Mouse (Mus musculus) kidney, embryonic 15.5 days (tissue): ENCODE results near the gene Elp5. TPM values are rescaled to one million over a fixed set of nuclear protein-coding genes. Genes with fewer than 3 reads are reported as not detected.

Experiments
- ATAC-seq: fragments of 200-750 bp; cut with Nextera tagmentation; replicated peaks from 2 replicates; pipeline ENCODE4 v1.8.0; 2017; ENCODE audit warnings: moderate TSS enrichment; ENCODE audit not compliant: low FRiP score
- H3K27ac ChIP-seq: fragments of 300-500 bp; sonication (generic); 2 replicates; pipeline ENCODE4 v1.5.1; 2015; ENCODE audit warnings: mild to moderate bottlenecking, inconsistent platforms
- H3K27me3 ChIP-seq: fragments of 300-500 bp; sonication (generic); 2 replicates; pipeline ENCODE4 v1.6.1; 2015; ENCODE audit warnings: inconsistent platforms
- H3K36me3 ChIP-seq: fragments of 300-500 bp; sonication (generic); 2 replicates; pipeline ENCODE4 v1.6.1; 2015; ENCODE audit warnings: inconsistent platforms
- H3K4me1 ChIP-seq: fragments of 300-500 bp; sonication (generic); 2 replicates; pipeline ENCODE4 v1.6.1; 2015; ENCODE audit warnings: inconsistent platforms
- H3K4me2 ChIP-seq: fragments of 300-500 bp; sonication (generic); 2 replicates; pipeline ENCODE4 v1.6.1; 2015; ENCODE audit warnings: moderate library complexity, mild to moderate bottlenecking, inconsistent platforms
- H3K4me3 ChIP-seq: fragments of 300-500 bp; sonication (generic); replicated peaks from 2 replicates; pipeline ENCODE4 v1.5.1; 2015; ENCODE audit warnings: mild to moderate bottlenecking, inconsistent platforms
- H3K9ac ChIP-seq: fragments of 300-500 bp; sonication (generic); 2 replicates; pipeline ENCODE4 v1.6.1; 2015; ENCODE audit warnings: mild to moderate bottlenecking, inconsistent platforms
- H3K9me3 ChIP-seq: fragments of 300-500 bp; sonication (generic); replicated peaks from 2 replicates; pipeline ENCODE4 v1.6.1; 2016; ENCODE audit warnings: inconsistent platforms
- WGBS: fragments of 180-500 bp; shearing (Covaris S2); methylation state at CpG from one replicate; pipeline ENCODE4 v1.1.7; 2015; ENCODE audit warnings: mixed read lengths; 5-methylcytosine and 5-hydroxymethylcytosine counted together
- polyA plus RNA-seq: library from polyadenylated mRNA; unstranded; fragments of >200 nt; fragmentation: Nextera tagmentation; extraction: Ambion mirVana; gene quantifications from 2 replicates; pipeline ENCODE4 v1.2.1, GENCODE M21; 2015

Elp5 gene
- polyA plus RNA-seq, 1 experiment from 2014 or later = 116 TPM

DNA sequence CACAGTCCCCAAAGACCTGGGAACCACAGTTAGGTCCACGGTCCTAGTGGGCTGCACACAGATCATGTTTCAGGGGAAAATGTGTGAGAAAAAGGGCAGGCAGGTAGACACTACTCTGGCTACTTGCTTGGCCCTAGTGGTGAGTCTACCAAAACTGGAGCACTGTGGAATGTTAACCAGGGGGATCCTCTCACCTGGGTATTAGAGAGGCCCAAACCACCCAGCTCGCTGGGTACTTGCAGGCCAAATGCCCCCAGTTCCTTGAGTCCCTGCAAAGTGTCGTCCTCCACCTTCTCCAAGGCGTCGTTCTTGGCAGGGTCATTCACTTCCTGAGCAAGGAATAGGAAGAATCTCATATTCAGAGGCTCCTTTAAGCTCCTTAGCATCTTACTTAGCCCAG lies 31.7 kb upstream of the Elp5 start:
- peak overlapping the region; percentile 91 for H3K4me2 ChIP-seq
- ATAC-seq = no peak
- H3K9me3 ChIP-seq = no peaks in the 10 kb centered on the region
- H3K36me3 ChIP-seq = peaks cover 50% of the 10 kb centered on the region
- H3K4me3 ChIP-seq = peak overlapping the region; percentile 65; the same call in 1 of the 2 replicates
- H3K9ac ChIP-seq = no peak overlapping the region
- 47% methylated on average over 5 of the region's 5 CpGs for WGBS
- H3K27ac ChIP-seq = peak overlapping the region; percentile 82
- peaks cover 45% of the 10 kb centered on the region for H3K4me1 ChIP-seq
- no peaks in the 10 kb centered on the region for H3K27me3 ChIP-seq

DNA sequence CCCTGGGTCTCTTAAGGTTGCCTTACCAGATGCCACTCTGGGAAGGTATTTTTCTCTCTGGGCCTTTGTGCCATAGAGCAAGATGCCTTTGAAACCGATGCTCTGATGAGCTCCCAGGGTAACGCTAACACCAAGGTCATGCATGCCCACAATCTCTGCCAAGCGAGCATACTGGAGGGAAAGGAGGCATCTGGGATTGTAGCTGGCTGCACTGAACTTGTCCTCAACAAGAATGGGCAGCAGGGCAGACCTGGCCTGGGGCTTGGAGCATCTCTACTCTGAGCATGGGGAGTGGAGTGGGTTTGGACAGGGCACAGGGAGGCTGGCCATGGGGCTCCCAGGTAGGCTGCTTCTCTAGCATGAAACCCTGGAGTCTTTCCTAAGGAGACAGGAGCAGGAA lies 31.1 kb upstream of the Elp5 start:
- 91% methylated on average over 3 of the region's 3 CpGs for WGBS
- peaks cover 57% of the 10 kb centered on the region for H3K36me3 ChIP-seq
- no peak for ATAC-seq
- no peaks in the 10 kb centered on the region for H3K9me3 ChIP-seq
- H3K27me3 ChIP-seq = no peaks in the 10 kb centered on the region
- H3K4me3 ChIP-seq = no peak overlapping the region
- H3K27ac ChIP-seq = no peak overlapping the region
- peaks cover 39% of the 10 kb centered on the region for H3K4me1 ChIP-seq
- no peak overlapping the region for H3K4me2 ChIP-seq
- H3K9ac ChIP-seq = no peak overlapping the region

DNA sequence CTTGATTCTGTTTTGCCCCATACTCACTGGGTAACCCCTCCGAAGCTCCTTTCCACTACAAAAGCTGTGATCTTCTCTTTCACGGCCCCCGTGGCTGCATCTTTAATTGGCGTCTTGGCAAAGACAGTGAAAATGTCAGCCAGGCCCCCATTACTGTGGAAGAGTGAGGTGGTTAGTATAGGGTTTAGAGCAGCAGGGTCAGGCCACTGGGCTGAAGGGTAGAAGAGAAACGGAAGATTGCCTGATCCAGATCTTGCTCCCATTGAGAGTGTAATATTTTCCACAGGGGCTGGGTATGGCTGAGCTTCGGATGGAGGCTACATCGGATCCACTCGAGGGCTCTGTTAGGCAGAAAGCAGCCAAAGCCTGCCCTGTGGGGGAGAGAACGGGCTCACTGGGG lies 30.6 kb upstream of the Elp5 start:
- WGBS = 87% methylated on average over 9 of the region's 9 CpGs
- Histone ChIP-seq H3K4me1 (peaks cover 36% of the 10 kb centered on the region), H3K27me3 (no peaks in the 10 kb centered on the region), H3K27ac (no peak overlapping the region), H3K36me3 (peaks cover 62% of the 10 kb centered on the region), H3K9ac (no peak overlapping the region), H3K4me2 (no peak overlapping the region), H3K9me3 (no peaks in the 10 kb centered on the region), H3K4me3 (no peak overlapping the region)
- no peak for ATAC-seq

- Histone ChIP-seq H3K9me3 (no peaks in the 10 kb centered on the region), H3K4me2 (no peak overlapping the region), H3K36me3 (peaks cover 81% of the 10 kb centered on the region), H3K27me3 (no peaks in the 10 kb centered on the region), H3K9ac (no peak overlapping the region), H3K4me3 (no peak overlapping the region), H3K4me1 (peaks cover 22% of the 10 kb centered on the region), H3K27ac (no peak overlapping the region)
- WGBS = 86% methylated on average over 10 of the region's 10 CpGs
- ATAC-seq = no peak
Measured at GRCm38 (mm10) chr11:70010961-70011360, 28.6 kb upstream of the Elp5 start.

GRCm38 (mm10) chr11:70010548-70010947 lies 28.2 kb upstream of the Elp5 start:
- Histone ChIP-seq H3K9me3 (no peaks in the 10 kb centered on the region), H3K36me3 (peaks cover 85% of the 10 kb centered on the region), H3K4me3 (no peak overlapping the region), H3K9ac (no peak overlapping the region), H3K4me1 (peaks cover 20% of the 10 kb centered on the region), H3K27me3 (no peaks in the 10 kb centered on the region), H3K27ac (no peak overlapping the region), H3K4me2 (no peak overlapping the region)
- 82% methylated on average over 12 of the region's 12 CpGs for WGBS
- no peak for ATAC-seq

GRCm38 (mm10) chr11:70010033-70010432 lies 27.7 kb upstream of the Elp5 start:
- peaks cover 16% of the 10 kb centered on the region for H3K4me1 ChIP-seq
- H3K9me3 ChIP-seq = no peaks in the 10 kb centered on the region
- H3K4me3 ChIP-seq = no peak overlapping the region
- 78% methylated on average over 6 of the region's 6 CpGs for WGBS
- H3K4me2 ChIP-seq = no peak overlapping the region
- H3K9ac ChIP-seq = no peak overlapping the region
- no peaks in the 10 kb centered on the region for H3K27me3 ChIP-seq
- no peak overlapping the region for H3K27ac ChIP-seq
- no peak for ATAC-seq
- peaks cover 90% of the 10 kb centered on the region for H3K36me3 ChIP-seq

- no peaks in the 10 kb centered on the region for H3K27me3 ChIP-seq
- no peaks in the 10 kb centered on the region for H3K9me3 ChIP-seq
- no peak for ATAC-seq
- WGBS = 64% methylated on average over 5 of the region's 5 CpGs
- peaks cover 61% of the 10 kb centered on the region for H3K36me3 ChIP-seq
- no peak overlapping the region for H3K4me2 ChIP-seq
- no peak overlapping the region for H3K9ac ChIP-seq
- no peak overlapping the region; the same call in 1 of the 2 replicates for H3K4me3 ChIP-seq
- H3K4me1 ChIP-seq = peaks cover 30% of the 10 kb centered on the region
- H3K27ac ChIP-seq = no peak overlapping the region
Measured at GRCm38 (mm10) chr11:70005521-70005920, 23.2 kb upstream of the Elp5 start.

GRCm38 (mm10) chr11:70002471-70002870 lies 20.2 kb upstream of the Elp5 start:
- Histone ChIP-seq H3K36me3 (peaks cover 56% of the 10 kb centered on the region), H3K4me3 (peak overlapping the region; percentile 88; the same call in 1 of the 2 replicates), H3K9ac (no peak overlapping the region), H3K27ac (no peak overlapping the region), H3K9me3 (no peaks in the 10 kb centered on the region), H3K4me1 (peaks cover 55% of the 10 kb centered on the region), H3K27me3 (no peaks in the 10 kb centered on the region), H3K4me2 (peak overlapping the region; percentile 81)
- no peak for ATAC-seq
- 90% methylated on average over 2 of the region's 2 CpGs for WGBS

DNA sequence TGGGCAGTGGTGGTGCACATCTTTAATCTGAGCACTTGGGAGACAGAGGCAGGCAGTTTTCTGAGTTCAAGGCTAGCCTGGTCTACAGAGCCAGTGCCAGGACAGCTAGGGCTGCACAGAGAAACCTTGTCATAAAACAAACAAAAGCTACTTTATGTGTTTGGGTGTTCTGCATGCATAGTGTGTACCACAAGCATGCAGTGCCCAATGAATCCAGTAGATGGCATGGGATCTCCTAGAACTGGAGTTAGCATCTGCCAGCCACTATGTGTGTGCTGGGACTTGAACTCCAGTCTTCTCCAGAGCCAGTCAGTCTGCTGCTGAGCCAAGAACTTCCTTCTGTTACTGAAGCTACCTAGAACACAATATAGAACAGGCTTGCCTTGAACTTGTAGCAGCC lies 19.5 kb upstream of the Elp5 start:
- H3K9me3 ChIP-seq = no peaks in the 10 kb centered on the region
- peaks cover 50% of the 10 kb centered on the region for H3K36me3 ChIP-seq
- peaks cover 58% of the 10 kb centered on the region for H3K4me1 ChIP-seq
- no peak overlapping the region for H3K27ac ChIP-seq
- peak overlapping the region; percentile 88; the same call in 1 of the 2 replicates for H3K9ac ChIP-seq
- H3K4me3 ChIP-seq = peak overlapping the region; percentile 88
- H3K27me3 ChIP-seq = no peaks in the 10 kb centered on the region
- no peak for ATAC-seq
- H3K4me2 ChIP-seq = peak overlapping the region; percentile 81

DNA sequence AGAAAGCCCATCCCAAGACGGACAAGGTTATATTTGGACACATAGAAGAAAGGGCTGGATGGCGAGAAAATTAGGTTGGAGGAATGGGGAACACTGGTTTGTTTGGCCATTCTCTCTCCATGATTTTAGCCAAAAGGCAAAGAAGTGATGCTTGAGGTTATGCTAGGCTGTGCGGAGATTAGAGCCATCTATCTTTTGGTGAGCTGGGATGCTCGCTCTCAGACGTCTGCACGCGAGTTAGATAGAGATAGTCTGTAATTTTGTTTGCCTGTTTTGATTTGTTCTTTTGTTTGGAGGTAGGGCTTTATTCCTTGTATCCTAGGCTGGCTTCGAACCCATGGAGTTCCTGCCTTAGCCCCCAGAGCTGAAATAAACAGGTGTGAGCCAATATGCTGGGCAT lies 18.8 kb upstream of the Elp5 start:
- H3K4me3 ChIP-seq = peak overlapping the region; percentile 88
- H3K9me3 ChIP-seq = no peaks in the 10 kb centered on the region
- peaks cover 58% of the 10 kb centered on the region for H3K4me1 ChIP-seq
- H3K27ac ChIP-seq = peak overlapping the region; percentile 99
- peaks cover 43% of the 10 kb centered on the region for H3K36me3 ChIP-seq
- WGBS = 13% methylated on average over 8 of the region's 8 CpGs
- ATAC-seq = no peak
- peak overlapping the region; percentile 88 for H3K9ac ChIP-seq
- peak overlapping the region; percentile 81 for H3K4me2 ChIP-seq
- no peaks in the 10 kb centered on the region for H3K27me3 ChIP-seq

DNA sequence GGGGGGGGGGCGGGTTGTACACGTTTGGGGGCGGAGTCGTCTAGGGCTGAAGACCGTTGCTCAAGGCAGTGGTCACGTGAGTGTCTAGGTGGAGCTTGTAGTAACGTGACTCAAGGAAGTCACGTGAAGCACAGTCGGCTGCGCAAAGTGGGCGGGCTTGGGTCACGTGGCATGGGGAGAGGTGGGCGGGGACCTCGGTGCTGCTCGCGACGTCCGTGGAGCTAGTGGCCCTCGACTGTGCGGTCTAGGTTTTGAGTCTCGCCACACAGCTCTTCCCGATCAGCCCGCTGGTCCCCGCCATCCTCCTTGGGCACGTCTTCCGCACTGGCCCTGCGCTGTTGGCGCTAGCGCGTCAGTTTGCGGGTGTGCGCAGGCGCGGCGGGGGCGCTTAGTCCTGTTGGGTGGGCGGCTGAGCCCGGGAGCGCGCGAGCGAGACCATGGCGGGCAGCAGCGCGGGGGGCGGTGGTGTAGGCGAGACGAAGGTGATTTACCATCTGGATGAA lies 18.1 kb upstream of the Elp5 start, which contains the start of gene Dvl2:
Gene Dvl2 (plus strand): TSS at position 200 of the 503 bp plus-strand sequence.
- ATAC-seq = peak; percentile 44
- Histone ChIP-seq H3K4me3 (peak within 1 kb of the TSS; percentile 88), H3K4me1 (peaks cover 58% of the 10 kb centered on the region), H3K9ac (peak within 1 kb of the TSS; percentile 88), H3K9me3 (no peaks in the 10 kb centered on the region), H3K27me3 (no peaks in the 10 kb centered on the region), H3K27ac (peak within 1 kb of the TSS; percentile 99), H3K4me2 (peak within 1 kb of the TSS; percentile 81), H3K36me3 (peaks cover 36% of the 10 kb centered on the region)
- WGBS = under 1% methylated on average over 47 of the region's 48 CpGs

DNA sequence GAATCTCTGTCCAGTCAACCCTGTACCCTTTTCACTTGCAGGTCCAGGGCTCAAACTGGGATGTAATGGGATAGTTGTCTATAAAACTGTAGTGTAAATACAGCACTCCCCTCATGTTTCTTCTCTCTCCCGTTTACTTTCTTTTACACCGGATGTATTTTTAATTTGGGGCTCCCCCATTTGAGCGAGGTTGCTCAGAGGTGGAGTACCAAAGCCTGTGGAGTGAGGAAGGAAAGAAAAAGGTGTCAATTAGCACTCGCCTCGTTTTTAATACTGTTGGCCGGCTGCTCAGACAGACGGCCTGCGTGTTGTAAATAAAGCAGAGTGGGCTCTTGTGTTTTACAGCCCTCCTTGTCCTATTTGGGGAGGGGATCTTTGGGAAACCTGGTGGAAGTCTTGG lies 17.3 kb upstream of the Elp5 start:
- WGBS = 63% methylated on average over 8 of the region's 8 CpGs
- H3K27ac ChIP-seq = peak overlapping the region; percentile 99
- no peak overlapping the region for H3K9ac ChIP-seq

More for the DNA sequence above, 17.3 kb upstream of the Elp5 start:
- ATAC-seq = no peak
- Histone ChIP-seq H3K4me1 (peaks cover 60% of the 10 kb centered on the region), H3K36me3 (peaks cover 30% of the 10 kb centered on the region), H3K4me2 (peak overlapping the region; percentile 81; the same call in 1 of the 2 replicates), H3K27me3 (no peaks in the 10 kb centered on the region), H3K9me3 (no peaks in the 10 kb centered on the region), H3K4me3 (peak overlapping the region; percentile 88; the same call in 1 of the 2 replicates)
